Mouse (Mus musculus) liver, embryonic 18 days (tissue): Measurements from ENCODE around the gene Tcl1b3. TPM values are rescaled to one million over a fixed set of nuclear protein-coding genes. Genes with fewer than 3 reads are reported as not detected.

Experiments used
- polyA plus RNA-seq: library from polyadenylated mRNA; depleted of rRNA; stranded (reverse); fragments of >200 nt; gene quantifications from 2 replicates; pipeline ENCODE4 v1.2.3, GENCODE M21; 2012; rRNA removed

The Tcl1b3 gene
- not detected in 2 replicates for polyA plus RNA-seq

GRCm38 (mm10) chr12:105190743-105191142 is at the start of gene Tcl1b3:
Tcl1b3 (plus strand) TSS chr12:105191043.

DNA sequence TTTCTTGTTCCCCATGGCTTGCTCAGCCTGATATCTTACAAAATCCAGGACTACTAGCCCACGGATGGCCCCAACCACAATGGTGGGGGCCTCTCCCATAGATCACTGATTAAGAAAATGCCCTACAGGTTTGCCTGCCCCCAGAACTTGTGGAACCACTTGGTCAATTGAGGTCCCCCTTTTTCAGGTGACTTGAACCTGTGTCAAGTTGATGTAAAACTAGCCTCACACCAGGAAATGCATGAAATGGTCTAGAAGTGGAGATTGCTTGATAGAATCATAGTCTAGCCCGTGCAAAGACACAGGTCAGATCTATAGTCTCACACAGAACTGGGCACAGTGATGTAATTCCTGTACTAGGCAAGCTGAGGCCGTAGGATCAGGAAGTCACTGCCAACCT is 45.1 kb upstream of the Tcl1b3 start, which contains the start of gene Tcl1b2:
Tcl1b2 (plus strand) TSS at position 301 of the 400 bp plus-strand sequence.

DNA sequence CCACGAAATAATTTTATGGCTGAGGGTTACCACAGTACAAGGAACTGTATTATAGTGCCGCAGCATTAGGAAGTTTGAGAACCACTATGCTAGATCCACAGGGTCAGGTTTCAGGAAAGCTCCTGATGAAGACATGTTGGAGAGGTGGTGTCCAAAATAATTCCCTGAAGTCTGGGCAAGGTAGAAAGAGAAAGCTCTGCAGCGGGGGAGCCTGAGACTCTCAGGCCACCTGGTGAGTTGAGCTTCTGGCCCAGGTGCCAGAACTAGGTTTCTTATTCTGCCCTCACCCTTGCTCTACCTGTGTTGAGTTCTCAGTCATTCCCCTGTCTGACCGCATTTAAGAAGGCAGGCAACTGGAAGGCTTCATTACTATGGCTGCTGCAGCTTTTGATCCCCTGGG is 31.5 kb upstream of the Tcl1b3 start, which contains the start of gene Tcl1b1:
Tcl1b1 (plus strand) TSS at position 301 of the 400 bp plus-strand sequence.

DNA sequence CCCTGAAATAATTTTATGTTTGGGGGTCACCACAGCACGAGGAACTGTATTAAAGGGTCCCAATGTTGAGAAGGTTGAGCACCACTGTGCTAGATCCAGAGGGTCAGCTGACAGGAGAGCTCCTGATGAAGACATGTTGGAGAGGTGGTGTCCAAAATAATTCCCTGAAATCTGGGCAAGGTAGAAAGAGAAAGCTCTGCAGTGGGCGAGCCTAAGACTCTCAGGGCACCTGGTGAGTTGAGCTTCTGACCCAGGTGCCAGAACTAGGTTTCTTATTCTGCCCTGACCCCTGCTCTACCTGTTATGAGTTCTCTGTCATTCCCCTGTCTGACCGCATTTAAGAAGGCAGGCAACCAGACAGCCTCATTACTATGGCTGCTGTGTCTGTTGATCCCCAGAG is 14.8 kb upstream of the Tcl1b3 start, which contains the start of gene Tcl1b5:
Tcl1b5 (plus strand) TSS at position 301 of the 400 bp plus-strand sequence.

DNA sequence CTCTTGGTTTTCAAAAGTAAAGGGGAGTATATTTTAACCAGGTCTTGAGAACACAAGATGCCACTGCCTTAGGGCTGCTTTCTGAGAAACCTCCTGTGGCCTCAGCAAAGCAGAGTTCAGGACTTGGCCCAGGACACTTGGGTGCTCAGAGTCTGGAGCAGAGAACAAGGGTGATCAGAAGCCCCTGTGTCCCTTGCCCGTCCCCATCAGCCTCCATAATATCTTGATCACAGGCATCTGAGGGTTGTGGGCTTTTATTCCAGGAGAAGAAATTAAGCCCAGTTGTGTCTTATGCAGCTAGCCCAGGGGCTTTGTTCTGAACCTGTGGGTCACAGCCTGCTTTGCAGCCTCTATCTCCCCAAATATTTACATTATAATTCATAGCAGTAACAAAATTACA is 10.8 kb downstream of the Tcl1b3 start, which contains the start of gene Tcl1b4:
Tcl1b4 (plus strand) TSS at position 301 of the 400 bp plus-strand sequence.

GRCm38 (mm10) chr12:105222601-105223319 is 31.9 kb downstream of the Tcl1b3 start, which contains the start of gene Tcl1:
Tcl1 (minus strand) TSS chr12:105222793.

Other genes starting within 250 kb of the Tcl1b3 start
- 2.1 and 2.2 TPM in 2 replicates for gene Syne3, start 181.2 kb upstream of the Tcl1b3 start, polyA plus RNA-seq
- 133 and 138 TPM in 2 replicates for gene Glrx5, start 158.4 kb upstream of the Tcl1b3 start, polyA plus RNA-seq
- not detected in 2 replicates for gene Tcl1b2, start 45.0 kb upstream of the Tcl1b3 start, polyA plus RNA-seq
- not detected in 2 replicates for gene Tcl1b1, start 31.4 kb upstream of the Tcl1b3 start, polyA plus RNA-seq
- not detected in 2 replicates for gene Tcl1b5, start 14.7 kb upstream of the Tcl1b3 start, polyA plus RNA-seq
- not detected in 2 replicates for gene Tcl1b4, start 10.9 kb downstream of the Tcl1b3 start, polyA plus RNA-seq
- gene Tcl1, start 31.8 kb downstream of the Tcl1b3 start, polyA plus RNA-seq, result not detected in 2 replicates
- gene Tunar, start 142.8 kb downstream of the Tcl1b3 start, polyA plus RNA-seq, result not detected in 2 replicates